Mouse (Mus musculus) bone marrow macrophage, adult 2 months (primary cell): ENCODE measurements around the gene Kctd21. TPM values are rescaled to one million over a fixed set of nuclear protein-coding genes. Genes with fewer than 3 reads are reported as not detected.

Experiments used
- H3K27ac ChIP-seq: 2 replicates; pipeline ENCODE4 v1.5.1; 2012; ENCODE audit warnings: low read depth, low read length; ENCODE audit not compliant: insufficient read depth
- H3K4me1 ChIP-seq: 2 replicates; pipeline ENCODE4 v1.6.1; 2012; ENCODE audit warnings: low read length; ENCODE audit not compliant: control insufficient read depth, insufficient read depth
- H3K4me3 ChIP-seq: 2 replicates; pipeline ENCODE4 v1.5.1; 2012; ENCODE audit warnings: mild to moderate bottlenecking, low read length, moderate library complexity; ENCODE audit not compliant: insufficient read depth
- CTCF ChIP-seq: IDR thresholded peaks from 2 replicates; pipeline ENCODE4 v1.5.1; 2012; ENCODE audit warnings: low read depth, mild to moderate bottlenecking, low read length, moderate library complexity
- POLR2A ChIP-seq: IDR thresholded peaks from 2 replicates; pipeline ENCODE4 v1.6.1; 2012; ENCODE audit warnings: mild to moderate bottlenecking, low read depth, low read length, borderline replicate concordance
- polyA plus RNA-seq: library from polyadenylated mRNA; stranded (reverse); fragments of >200 nt; gene quantifications from 2 replicates; pipeline ENCODE4 v1.2.4, GENCODE M21; 2012; ENCODE audit not compliant: missing spikeins, insufficient read depth, insufficient read length

The Kctd21 gene
- polyA plus RNA-seq, 1 experiment: 16.3 TPM

DNA sequence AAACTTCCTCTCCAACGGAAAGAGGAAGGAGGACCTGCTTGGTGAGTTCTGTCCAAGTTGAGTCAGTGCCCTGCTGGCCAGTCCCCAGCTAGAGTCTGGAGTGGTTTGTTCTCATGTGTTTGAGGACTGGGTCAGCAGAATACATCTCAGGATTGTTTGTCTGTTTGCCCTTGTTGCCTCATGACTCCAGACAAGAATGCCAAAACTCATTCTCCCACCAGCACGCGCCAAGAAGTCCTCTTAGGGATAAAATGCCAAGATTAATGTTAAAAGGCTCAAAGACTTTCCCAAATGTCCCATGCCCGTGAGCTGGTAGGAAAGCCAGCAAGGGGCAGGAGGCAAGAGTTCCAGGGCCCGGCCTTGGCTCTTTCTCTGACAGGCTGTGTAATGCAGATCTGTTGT, 24.7 kb downstream of the Kctd21 start:
- TF ChIP-seq POLR2A (no peak), CTCF (no peak)
- Histone ChIP-seq H3K4me1 (peaks cover 55% of the 10 kb centered on the region), H3K4me3 (no peak overlapping the region), H3K27ac (peak overlapping the region; percentile 99)

- Histone ChIP-seq H3K4me3 (no peak overlapping the region), H3K4me1 (peaks cover 48% of the 10 kb centered on the region), H3K27ac (peak overlapping the region; percentile 99)
- TF ChIP-seq CTCF (no peak), POLR2A (no peak)
These were observed 25.7 kb downstream of the Kctd21 start for GRCm38 (mm10) chr7:97357840-97358239.

- Histone ChIP-seq H3K27ac (peak overlapping the region; percentile 99), H3K4me1 (peaks cover 46% of the 10 kb centered on the region), H3K4me3 (no peak overlapping the region)
- no peak for TF ChIP-seq POLR2A
- TF ChIP-seq CTCF: no peak
These were observed 26.2 kb downstream of the Kctd21 start for GRCm38 (mm10) chr7:97358347-97358746.

DNA sequence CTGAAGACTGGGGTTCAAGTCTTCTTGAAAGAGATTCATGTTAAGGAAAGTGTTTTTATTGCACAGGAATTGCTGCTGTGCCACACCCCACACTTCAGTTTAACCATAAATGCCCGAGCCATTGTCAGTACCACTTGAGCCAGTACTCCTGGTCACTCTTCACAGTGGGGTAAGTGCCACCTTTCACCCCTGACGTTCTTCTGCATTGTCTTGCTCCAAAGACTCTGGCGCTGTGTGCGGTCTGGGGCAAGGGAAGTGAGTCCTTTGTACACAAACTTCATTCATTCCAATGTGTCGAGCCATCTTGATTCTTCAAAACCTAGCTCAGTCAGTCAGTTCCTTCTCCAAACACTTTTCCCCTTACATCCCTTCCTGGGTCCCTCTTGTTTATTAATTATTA, 28.0 kb downstream of the Kctd21 start:
- H3K27ac ChIP-seq: no peak overlapping the region
- H3K4me3 ChIP-seq: no peak overlapping the region
- TF ChIP-seq POLR2A (no peak), CTCF (no peak)
- peaks cover 32% of the 10 kb centered on the region for H3K4me1 ChIP-seq

DNA sequence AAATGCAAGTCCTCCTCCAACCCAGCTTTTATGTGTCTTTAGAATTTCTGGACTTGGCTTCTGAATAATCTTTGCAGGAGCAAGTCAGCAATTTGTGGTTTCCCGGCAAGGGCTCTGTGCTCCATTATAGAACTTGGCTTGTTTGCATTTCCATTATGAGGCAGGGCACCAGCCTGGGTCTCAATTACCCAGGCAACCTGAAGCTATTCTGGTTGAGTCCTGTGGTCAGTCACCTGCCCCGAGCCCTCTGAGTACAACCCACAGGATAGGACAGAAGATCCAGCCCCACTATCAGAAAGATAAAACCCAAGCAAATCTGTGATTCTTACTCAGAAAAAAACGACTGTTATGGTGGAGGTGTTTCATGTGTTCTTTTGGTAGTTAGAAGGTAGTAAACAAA, 28.8 kb downstream of the Kctd21 start:
- no peak overlapping the region for H3K27ac ChIP-seq
- peaks cover 25% of the 10 kb centered on the region for H3K4me1 ChIP-seq
- H3K4me3 ChIP-seq: no peak overlapping the region
- TF ChIP-seq CTCF (no peak), POLR2A (no peak)

- TF ChIP-seq POLR2A: no peak
- peak; percentile 96 for TF ChIP-seq CTCF
- no peak overlapping the region for H3K4me3 ChIP-seq
These were observed 29.3 kb downstream of the Kctd21 start for GRCm38 (mm10) chr7:97361467-97361866.

GRCm38 (mm10) chr7:97365887-97366286, 33.8 kb downstream of the Kctd21 start:
- H3K4me1 ChIP-seq: peaks cover 4% of the 10 kb centered on the region
- H3K27ac ChIP-seq: no peak overlapping the region
- H3K4me3 ChIP-seq: no peak overlapping the region
- TF ChIP-seq CTCF: no peak
- TF ChIP-seq POLR2A: no peak

More at GRCm38 (mm10) chr7:97361467-97361866, 29.3 kb downstream of the Kctd21 start:
- H3K4me1 ChIP-seq: peaks cover 21% of the 10 kb centered on the region
- no peak overlapping the region for H3K27ac ChIP-seq

DNA sequence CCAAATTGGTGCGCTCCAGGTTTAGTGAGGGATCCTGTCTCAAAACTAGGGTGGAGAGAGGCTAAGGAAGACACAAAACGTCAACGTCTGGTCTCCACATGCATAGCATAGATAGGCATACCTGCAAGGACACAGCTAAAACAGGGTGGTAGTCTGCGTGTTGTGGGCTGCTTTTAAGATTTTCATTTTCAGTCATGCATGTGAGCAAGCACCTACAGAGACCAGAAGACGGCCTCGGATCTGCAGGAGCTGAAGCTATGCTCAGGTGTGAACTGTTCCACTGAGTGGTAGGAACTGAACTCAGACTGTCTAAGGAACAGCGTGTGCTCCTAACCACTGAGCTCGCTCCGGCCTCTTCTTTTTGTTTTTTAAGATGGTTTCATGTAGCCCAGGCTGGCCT, 43.0 kb downstream of the Kctd21 start:
- TF ChIP-seq CTCF: no peak
- no peak for TF ChIP-seq POLR2A
- peak overlapping the region; percentile 4; the same call in 1 of the 2 replicates for H3K27ac ChIP-seq
- no peak overlapping the region for H3K4me3 ChIP-seq
- peaks cover 27% of the 10 kb centered on the region for H3K4me1 ChIP-seq

- H3K27ac ChIP-seq: peak overlapping the region; percentile 50
- no peak for TF ChIP-seq CTCF
- TF ChIP-seq POLR2A: no peak
- H3K4me1 ChIP-seq: peaks cover 24% of the 10 kb centered on the region
- H3K4me3 ChIP-seq: peak overlapping the region; percentile 6; the same call in 1 of the 2 replicates
These were observed 43.8 kb downstream of the Kctd21 start for GRCm38 (mm10) chr7:97375906-97376305.

DNA sequence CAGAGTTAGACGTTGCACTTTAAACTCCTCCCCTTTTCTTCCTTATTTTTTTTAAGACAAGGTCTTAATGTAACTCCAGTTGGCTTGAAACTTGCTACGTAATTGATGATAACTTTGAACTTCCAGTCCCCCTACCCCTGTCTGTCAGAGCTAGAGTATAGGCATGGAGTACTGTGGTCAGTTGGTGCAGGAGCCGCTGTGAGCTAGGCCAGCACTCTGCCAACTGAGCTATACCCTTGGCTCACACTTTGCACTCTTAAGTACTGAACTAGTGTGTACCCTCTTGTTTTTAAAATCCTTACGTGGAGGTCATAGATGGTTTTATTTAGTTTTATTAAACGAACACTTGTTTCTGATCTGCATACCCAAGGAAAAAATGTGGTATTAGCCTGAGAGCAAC, 47.2 kb downstream of the Kctd21 start:
- TF ChIP-seq CTCF (no peak), POLR2A (no peak)
- no peak overlapping the region for H3K4me3 ChIP-seq
- H3K27ac ChIP-seq: no peak overlapping the region
- H3K4me1 ChIP-seq: peaks cover 42% of the 10 kb centered on the region
